Mouse (Mus musculus) macrophage (primary cell): ENCODE data around the gene Calr4. TPM values are rescaled to one million over a fixed set of nuclear protein-coding genes. Genes with fewer than 3 reads are reported as not detected.

ENCODE experiments used
- H3K27ac ChIP-seq: fragments of 350-480 bp; formaldehyde crosslinking; 2 replicates; pipeline ENCODE4 v1.9.0; 2021
- H3K36me3 ChIP-seq: fragments of 350-480 bp; formaldehyde crosslinking; 2 replicates; pipeline ENCODE4 v1.9.0; 2021; ENCODE audit errors: inconsistent target
- H3K4me3 ChIP-seq: fragments of 350-480 bp; formaldehyde crosslinking; 2 replicates; pipeline ENCODE4 v1.9.0; 2021; ENCODE audit errors: inconsistent target
- H3K79me2 ChIP-seq: fragments of 350-480 bp; formaldehyde crosslinking; 2 replicates; pipeline ENCODE4 v1.9.0; 2021; ENCODE audit errors: inconsistent target
- WGBS: methylation state at CpG from one replicate; pipeline ENCODE4 v1.1.7; 2026; ENCODE audit warnings: inconsistent platforms; ENCODE audit not compliant: missing documents; 5-methylcytosine and 5-hydroxymethylcytosine counted together
- polyA plus RNA-seq: library from polyadenylated mRNA; stranded (reverse); fragments of 250-400 nt; gene quantifications from 3 replicates; pipeline ENCODE4 v1.2.4, GENCODE M21; 2018; ENCODE audit warnings: inconsistent platforms

Gene Calr4
- polyA plus RNA-seq, 1 experiment from 2014 or later: not detected

GRCm38 (mm10) chr4:109280459-109281160, 46.3 kb downstream of the Calr4 start:
- H3K36me3 ChIP-seq: no peaks in the 10 kb centered on the region
- under 1% methylated on average over 75 of the region's 85 CpGs for WGBS
- peak overlapping the region; percentile 62 for H3K4me3 ChIP-seq
- peaks cover 50% of the 10 kb centered on the region for H3K79me2 ChIP-seq
- H3K27ac ChIP-seq: 0 out of 2 replicates have a peak overlapping the region, but pooled peaks have one; percentile 21

GRCm38 (mm10) chr4:109281161-109281560, 46.9 kb downstream of the Calr4 start:
- H3K4me3 ChIP-seq: peak overlapping the region; percentile 62
- 29% methylated on average over 3 of the region's 4 CpGs for WGBS
- no peaks in the 10 kb centered on the region for H3K36me3 ChIP-seq
- H3K27ac ChIP-seq: 0 out of 2 replicates have a peak overlapping the region, but pooled peaks have one; percentile 21
- peaks cover 56% of the 10 kb centered on the region for H3K79me2 ChIP-seq

- Histone ChIP-seq H3K27ac (no peak overlapping the region), H3K4me3 (peak overlapping the region; percentile 62; the same call in 1 of the 2 replicates), H3K79me2 (peaks cover 63% of the 10 kb centered on the region), H3K36me3 (no peaks in the 10 kb centered on the region)
- 93% methylated on average over 1 of the region's 1 CpGs for WGBS
Measured at GRCm38 (mm10) chr4:109281946-109282345, 47.7 kb downstream of the Calr4 start.

- H3K36me3 ChIP-seq: peaks cover 7% of the 10 kb centered on the region; the same call in 1 of the 2 replicates
- no peak overlapping the region for H3K4me3 ChIP-seq
- peaks cover 94% of the 10 kb centered on the region for H3K79me2 ChIP-seq
- no peak overlapping the region for H3K27ac ChIP-seq
Measured at GRCm38 (mm10) chr4:109294629-109295028, 60.3 kb downstream of the Calr4 start.

GRCm38 (mm10) chr4:109296510-109296909, 62.2 kb downstream of the Calr4 start:
- H3K4me3 ChIP-seq: no peak overlapping the region
- H3K36me3 ChIP-seq: peaks cover 7% of the 10 kb centered on the region; the same call in 1 of the 2 replicates
- H3K79me2 ChIP-seq: peaks cover 94% of the 10 kb centered on the region
- no peak overlapping the region for H3K27ac ChIP-seq
- WGBS: 100% methylated on average over 2 of the region's 2 CpGs

- H3K36me3 ChIP-seq: peaks cover 7% of the 10 kb centered on the region; the same call in 1 of the 2 replicates
- no peak overlapping the region for H3K27ac ChIP-seq
- peaks cover 100% of the 10 kb centered on the region for H3K79me2 ChIP-seq
- no peak overlapping the region for H3K4me3 ChIP-seq
Measured at GRCm38 (mm10) chr4:109299136-109299535, 64.9 kb downstream of the Calr4 start.

Other genes starting within 250 kb of the Calr4 start
- 63.9 to 251 TPM (median 84.8 TPM) in 3 replicates for gene Nrd1, start 233.8 kb upstream of the Calr4 start, polyA plus RNA-seq
- gene Osbpl9, start 32.2 kb upstream of the Calr4 start, polyA plus RNA-seq: 110 to 146 TPM (median 123 TPM) in 3 replicates
- gene Eps15, start 45.8 kb downstream of the Calr4 start, polyA plus RNA-seq: 96.6 to 124 TPM (median 102 TPM) in 3 replicates
- gene Ttc39a, start 172.1 kb downstream of the Calr4 start, polyA plus RNA-seq: 3.5 to 7.7 TPM (median 5.7 TPM) in 3 replicates